In genomic region chr4:154837170-154837569, GRCm38 (mm10) we compare ENCODE assay signal across 9 mouse cellular contexts. TPM values are rescaled to one million over a fixed set of nuclear protein-coding genes. Genes with fewer than 3 reads are reported as not detected.
DNase-seq lines count a peak whose midpoint lies in the region; ATAC-seq and TF ChIP-seq lines count a peak whose summit lies in the region.
"Had no signal": no experiment of that assay in that cellular context is flagged by ENCODE, and none has a peak within 500 bp of the region (broad histone marks: within the 10 kb centered on the region; RNA-seq: fewer than 3 reads in every experiment).

TSS of gene Ttc34 (plus strand) at chr4:154837459.

- no peaks in the 10 kb centered on the region for H3K4me1 ChIP-seq in bone marrow macrophage, adult 2 months (ENCODE audit: control insufficient read depth, insufficient read depth, low read length)
- H3K4me1 ChIP-seq in kidney, adult 2 months (ENCODE audit: control insufficient read depth, insufficient read depth, low read length) = no peaks in the 10 kb centered on the region
- no peaks in the 10 kb centered on the region for H3K4me1 ChIP-seq in liver, postnatal 0 days (ENCODE audit: insufficient read depth)

- TF ChIP-seq POLR2A in bone marrow macrophage, adult 2 months (IDR thresholded peaks at IDR 0.05; ENCODE audit: borderline replicate concordance, low read depth, low read length) = no peak
- TF ChIP-seq POLR2A in kidney, adult 2 months (IDR thresholded peaks at IDR 0.05; ENCODE audit: low read depth, low read length) = no peak

- no peak within 1 kb of the TSS for H3K4me3 ChIP-seq in bone marrow macrophage, adult 2 months (ENCODE audit: insufficient read depth, low read length)
- H3K4me3 ChIP-seq in kidney, adult 2 months (ENCODE audit: insufficient read depth, low read depth, low read length) = no peak within 1 kb of the TSS
- H3K4me3 ChIP-seq in liver, postnatal 0 days (ENCODE audit: low read depth, low read length) = no peak within 1 kb of the TSS
- H3K4me3 ChIP-seq: erythroblast, embryonic 14.5 days had no signal

- no peaks in the 10 kb centered on the region for H3K36me3 ChIP-seq in kidney, adult 2 months (ENCODE audit: control insufficient read depth, insufficient read depth, low read length)
- no peaks in the 10 kb centered on the region for H3K36me3 ChIP-seq in liver, postnatal 0 days (replicated peaks; ENCODE audit: insufficient read depth, low read length)

- peak; percentile 80 for ATAC-seq in erythroid progenitor cell, adult 5-6 weeks (replicated peaks; ENCODE audit: low FRiP score, poor library complexity, severe bottlenecking)
- peak; percentile 54 for ATAC-seq in liver, postnatal 0 days

- 50% methylated on average over 2 of the region's 2 CpGs for WGBS in kidney, adult 2 months
- WGBS in liver, postnatal 0 days (ENCODE audit: insufficient replicate concordance) = 15% methylated on average over 2 of the region's 2 CpGs

- peak; percentile 55; the same call in 1 of the 2 replicates for TF ChIP-seq CTCF in bone marrow macrophage, adult 2 months (IDR thresholded peaks at IDR 0.05; ENCODE audit: low read depth, low read length)
- peak; percentile 88 for TF ChIP-seq CTCF in kidney, adult 2 months (conservative IDR thresholded peaks at IDR 0.05; ENCODE audit: insufficient read depth, insufficient read length, low read depth, low read length)
- peak; percentile 90 for TF ChIP-seq CTCF in liver, postnatal 0 days (IDR thresholded peaks at IDR 0.05; ENCODE audit: low read depth)

- no peak within 1 kb of the TSS for H3K9ac ChIP-seq in liver, postnatal 0 days (replicated peaks)

- no peaks in the 10 kb centered on the region for H3K9me3 ChIP-seq in liver, postnatal 0 days (ENCODE audit: low read length)

- TF ChIP-seq EP300 in liver, postnatal 0 days (IDR thresholded peaks at IDR 0.05; ENCODE audit: low read depth) = no peak

- no peak within 1 kb of the TSS for H3K27ac ChIP-seq in bone marrow macrophage, adult 2 months (ENCODE audit: insufficient read depth, low read depth, low read length)
- no peak within 1 kb of the TSS for H3K27ac ChIP-seq in kidney, adult 2 months (ENCODE audit: insufficient read depth, low read depth, low read length)
- no peak within 1 kb of the TSS for H3K27ac ChIP-seq in liver, postnatal 0 days (ENCODE audit: low read depth)

- peak; percentile 42 to 50 for DNase-seq in layer of hippocampus, adult 18-20 months (ENCODE audit: low spot score in 2 of 2)
- DNase-seq in layer of hippocampus, adult 9-11 months = no peak
- DNase-seq in kidney, adult 2 months = peak; percentile 59
- DNase-seq in liver, postnatal 0 days = peak; percentile 70
- peak; percentile 72 for DNase-seq in ovary, postnatal 36 days (ENCODE audit: low spot score)
- DNase-seq in urinary bladder, postnatal 10 days (ENCODE audit: low spot score) = peak; percentile 47

- no peak within 1 kb of the TSS for H3K4me2 ChIP-seq in liver, postnatal 0 days (ENCODE audit: low read depth, low read length)

- H3K27me3 ChIP-seq in kidney, adult 2 months (replicated peaks; ENCODE audit: control insufficient read depth, insufficient read depth, low read length) = no peaks in the 10 kb centered on the region
- no peaks in the 10 kb centered on the region for H3K27me3 ChIP-seq in liver, postnatal 0 days (ENCODE audit: insufficient read depth, low read length)

RNA-seq across cellular contexts. Expression of gene Ttc34, which starts in this region (rescaled TPM):
- 1 to 10 TPM; 3.1 to 3.3 TPM for total RNA-seq in layer of hippocampus, adult 18-20 months (2021)
- not detected in 2 replicates for polyA plus RNA-seq in bone marrow macrophage, adult 2 months (2012; ENCODE audit: insufficient read depth, insufficient read length, missing spikeins)
- not detected in 2 replicates for total RNA-seq in erythroid progenitor cell, adult 5-6 weeks (2015; ENCODE audit: low replicate concordance)
- total RNA-seq in erythroid progenitor cell, adult 5-6 weeks (2017; ENCODE audit: low replicate concordance) = not detected in 2 replicates
- polyA plus RNA-seq in kidney, adult 2 months (2012; rRNA removed) = 0.05 TPM in 1 of 2 replicates, not detected in the other
- polyA plus RNA-seq in liver, postnatal 0 days (2015; fragmentation: Nextera tagmentation; extraction: Ambion mirVana) = not detected in 2 replicates
- polyA plus RNA-seq: erythroblast, embryonic 14.5 days had no signal

Comparison
In these comparisons a context has a peak if more than half of its experiments do, and no peak if none do; other contexts are left out.
1. RNA of gene Ttc34 (total RNA-seq): 3.1 to 3.3 TPM in layer of hippocampus, adult 18-20 months; not detected in erythroid progenitor cell, adult 5-6 weeks; every median in the first group is over 4 times any median in the second.
2. Peak in ATAC-seq in erythroid progenitor cell, adult 5-6 weeks; RNA of the gene not detected or under 1 TPM.
3. Peak in DNase-seq in kidney, adult 2 months; RNA of the gene not detected or under 1 TPM.
4. Peak in DNase-seq and ATAC-seq in liver, postnatal 0 days; RNA of the gene not detected or under 1 TPM.
5. Peak in every context shown above with its lines, with median percentiles within 50 percentile points of each other: CTCF ChIP-seq.